Mouse (Mus musculus): Measurements from ENCODE around the gene Olah.
"Not testable (repeated sequence)": the region's sequence is repeated elsewhere in the genome, so short reads cannot be mapped to it uniquely, and the experiment has no call there.

Olah gene

GRCm38 (mm10) chr2:3397110-3397509 lies at the start of gene Olah:
Olah (minus strand) TSS chr2:3397210.
- not testable (repeated sequence) for DNase-seq (ENCODE audit: low read depth)

GRCm38 (mm10) chr2:3445984-3446383 lies 49.0 kb upstream of the Olah start:
- no peak for DNase-seq (ENCODE audit: low read depth)

- no peak for DNase-seq (ENCODE audit: low read depth)
Observed at GRCm38 (mm10) chr2:3444206-3444605, 47.2 kb upstream of the Olah start.

GRCm38 (mm10) chr2:3437956-3438355 lies 40.9 kb upstream of the Olah start:
- no peak for DNase-seq (ENCODE audit: low read depth)

GRCm38 (mm10) chr2:3435369-3436061 lies 38.5 kb upstream of the Olah start:
- DNase-seq (ENCODE audit: low read depth): no peak

GRCm38 (mm10) chr2:3430956-3431355 lies 33.9 kb upstream of the Olah start:
- DNase-seq (ENCODE audit: low read depth): no peak

GRCm38 (mm10) chr2:3424579-3424910 lies 27.5 kb upstream of the Olah start:
- DNase-seq (ENCODE audit: low read depth): no peak

- DNase-seq (ENCODE audit: low read depth): peak; percentile 92
Observed at GRCm38 (mm10) chr2:3423841-3424578, 27.0 kb upstream of the Olah start, which contains the start of gene Dclre1c. Dclre1c (plus strand) TSS chr2:3424131.

- DNase-seq (ENCODE audit: low read depth): no peak
Observed at GRCm38 (mm10) chr2:3422548-3422947, 25.5 kb upstream of the Olah start, which contains the start of gene Meig1. Meig1 (minus strand) TSS chr2:3422648.

- no peak for DNase-seq (ENCODE audit: low read depth)
Observed at GRCm38 (mm10) chr2:3420157-3420556, 23.1 kb upstream of the Olah start.

- peak; percentile 97 for DNase-seq (ENCODE audit: low read depth)
Observed at GRCm38 (mm10) chr2:3418883-3419431, 21.9 kb upstream of the Olah start.

- DNase-seq (ENCODE audit: low read depth): peak; percentile 52
Observed at GRCm38 (mm10) chr2:3415676-3416075, 18.7 kb upstream of the Olah start.

GRCm38 (mm10) chr2:3414241-3414640 lies 17.2 kb upstream of the Olah start:
- peak; percentile 80 for DNase-seq (ENCODE audit: low read depth)

GRCm38 (mm10) chr2:3407756-3408155 lies 10.7 kb upstream of the Olah start:
- no peak for DNase-seq (ENCODE audit: low read depth)

GRCm38 (mm10) chr2:3405981-3406380 lies 9.0 kb upstream of the Olah start:
- DNase-seq (ENCODE audit: low read depth): no peak

GRCm38 (mm10) chr2:3391945-3392344 lies 5.1 kb downstream of the Olah start:
- no peak for DNase-seq (ENCODE audit: low read depth)

- DNase-seq (ENCODE audit: low read depth): no peak
Observed at GRCm38 (mm10) chr2:3387105-3387860, 9.7 kb downstream of the Olah start.

- no peak for DNase-seq (ENCODE audit: low read depth)
Observed at GRCm38 (mm10) chr2:3365127-3365526, 31.9 kb downstream of the Olah start.

- no peak for DNase-seq (ENCODE audit: low read depth)
Observed at GRCm38 (mm10) chr2:3361067-3361466, 35.9 kb downstream of the Olah start.

- no peak for DNase-seq (ENCODE audit: low read depth)
Observed at GRCm38 (mm10) chr2:3357887-3358286, 39.1 kb downstream of the Olah start.

GRCm38 (mm10) chr2:3356311-3356710 lies 40.7 kb downstream of the Olah start:
- no peak for DNase-seq (ENCODE audit: low read depth)

GRCm38 (mm10) chr2:3355793-3356192 lies 41.2 kb downstream of the Olah start:
- DNase-seq (ENCODE audit: low read depth): no peak
